Mouse (Mus musculus): ENCODE data around the gene Frmd4b. TPM values are rescaled to one million over a fixed set of nuclear protein-coding genes. Genes with fewer than 3 reads are reported as not detected.

Gene Frmd4b
- polyA plus RNA-seq, 1 experiment from 2014 or later: 14.0 TPM

DNA sequence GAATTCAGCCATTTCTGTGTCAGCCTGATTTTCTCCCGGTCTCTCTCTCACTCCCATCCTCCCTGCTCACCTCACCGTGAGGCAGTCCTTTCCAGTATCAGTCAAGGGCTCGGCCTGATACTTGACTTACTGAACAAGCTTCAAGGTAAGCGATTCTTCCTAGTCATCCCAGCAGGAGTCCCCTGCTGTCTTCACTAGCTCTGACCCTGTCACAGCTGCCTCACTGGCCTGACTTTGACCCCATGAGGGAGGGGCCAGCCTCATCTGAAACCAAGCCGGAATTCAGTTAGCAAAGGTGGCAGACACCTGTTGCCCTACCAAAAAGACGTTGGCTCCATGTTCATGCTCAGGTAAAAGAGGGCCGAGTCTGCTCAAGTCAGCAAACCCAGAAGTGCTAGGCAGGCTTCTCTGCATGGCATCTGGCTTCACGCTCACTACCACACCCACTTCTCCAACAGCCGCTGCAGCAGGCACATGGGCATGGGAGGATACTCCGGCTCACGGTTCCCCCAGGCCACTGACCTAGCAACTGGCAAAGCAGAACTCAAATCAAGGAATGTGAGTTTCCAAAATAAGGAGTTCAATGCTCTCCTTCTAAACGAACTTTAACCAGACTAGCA, 99.6 kb downstream of the Frmd4b start:
- WGBS: 36% methylated on average over 12 of the region's 12 CpGs
- Histone ChIP-seq H3K4me3 (no peak overlapping the region), H3K36me3 (no peaks in the 10 kb centered on the region), H3K4me1 (0 out of 2 replicates have a peak, but pooled peaks cover 9% of the 10 kb centered on the region), H3K9ac (no peak overlapping the region), H3K27ac (no peak overlapping the region), H3K27me3 (0 out of 2 replicates have a peak, but pooled peaks cover 4% of the 10 kb centered on the region), H3K4me2 (replicated peaks) (no peak overlapping the region), H3K9me3 (no peaks in the 10 kb centered on the region)
- ATAC-seq (ENCODE audit: low FRiP score, low read depth): no peak

GRCm38 (mm10) chr6:97516941-97517340, 100.4 kb downstream of the Frmd4b start:
- ATAC-seq (ENCODE audit: low FRiP score, low read depth): no peak
- WGBS: 83% methylated on average over 5 of the region's 5 CpGs
- H3K4me1 ChIP-seq: 0 out of 2 replicates have a peak, but pooled peaks cover 9% of the 10 kb centered on the region
- no peak overlapping the region for H3K4me2 ChIP-seq (replicated peaks)
- H3K27me3 ChIP-seq: no peaks in the 10 kb centered on the region
- H3K36me3 ChIP-seq: no peaks in the 10 kb centered on the region
- H3K4me3 ChIP-seq: no peak overlapping the region
- H3K9ac ChIP-seq: no peak overlapping the region
- no peaks in the 10 kb centered on the region for H3K9me3 ChIP-seq
- H3K27ac ChIP-seq: no peak overlapping the region

- Histone ChIP-seq H3K27me3 (no peaks in the 10 kb centered on the region; the same call in 1 of the 2 replicates), H3K4me2 (replicated peaks) (no peak overlapping the region), H3K4me3 (no peak overlapping the region), H3K9ac (no peak overlapping the region), H3K9me3 (no peaks in the 10 kb centered on the region), H3K4me1 (peaks cover 28% of the 10 kb centered on the region), H3K27ac (no peak overlapping the region), H3K36me3 (no peaks in the 10 kb centered on the region)
- ATAC-seq (ENCODE audit: low FRiP score, low read depth): no peak
- 52% methylated on average over 8 of the region's 8 CpGs for WGBS
Measured at GRCm38 (mm10) chr6:97510771-97511170, 106.6 kb downstream of the Frmd4b start.

- WGBS: 88% methylated on average over 10 of the region's 10 CpGs
- peaks cover 35% of the 10 kb centered on the region for H3K4me1 ChIP-seq
- no peak for ATAC-seq (ENCODE audit: low FRiP score, low read depth)
- no peak overlapping the region for H3K4me2 ChIP-seq (replicated peaks)
- H3K27ac ChIP-seq: no peak overlapping the region
- no peaks in the 10 kb centered on the region for H3K36me3 ChIP-seq
- H3K27me3 ChIP-seq: peaks cover 6% of the 10 kb centered on the region; the same call in 1 of the 2 replicates
- H3K9ac ChIP-seq: no peak overlapping the region
- H3K9me3 ChIP-seq: no peaks in the 10 kb centered on the region
- no peak overlapping the region for H3K4me3 ChIP-seq
Measured at GRCm38 (mm10) chr6:97509434-97509833, 107.9 kb downstream of the Frmd4b start.

DNA sequence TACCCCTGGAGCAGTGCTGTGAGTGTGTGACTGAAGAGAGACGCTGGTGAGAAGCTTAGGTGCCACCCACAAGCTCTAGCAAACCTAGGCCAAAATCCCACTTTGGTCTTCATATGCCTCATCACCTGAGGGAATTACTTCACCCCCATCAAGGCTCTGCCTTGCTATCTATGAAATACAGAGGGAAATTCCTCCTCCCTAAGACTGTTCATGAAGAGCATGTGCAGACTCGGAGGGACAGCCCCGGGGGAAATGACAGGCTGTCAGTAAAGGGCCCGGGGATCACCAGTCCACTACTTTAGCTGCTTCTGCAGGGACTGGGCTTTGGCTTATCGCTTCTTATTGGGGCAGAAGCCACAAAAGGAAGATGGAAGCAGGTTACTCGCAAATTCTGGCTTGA, 108.9 kb downstream of the Frmd4b start:
- no peak overlapping the region for H3K4me3 ChIP-seq
- no peak overlapping the region for H3K9ac ChIP-seq
- H3K4me1 ChIP-seq: peaks cover 35% of the 10 kb centered on the region
- H3K36me3 ChIP-seq: no peaks in the 10 kb centered on the region
- no peak for ATAC-seq (ENCODE audit: low FRiP score, low read depth)
- 74% methylated on average over 6 of the region's 6 CpGs for WGBS
- no peaks in the 10 kb centered on the region for H3K9me3 ChIP-seq
- peaks cover 7% of the 10 kb centered on the region for H3K27me3 ChIP-seq
- no peak overlapping the region for H3K27ac ChIP-seq
- no peak overlapping the region for H3K4me2 ChIP-seq (replicated peaks)

DNA sequence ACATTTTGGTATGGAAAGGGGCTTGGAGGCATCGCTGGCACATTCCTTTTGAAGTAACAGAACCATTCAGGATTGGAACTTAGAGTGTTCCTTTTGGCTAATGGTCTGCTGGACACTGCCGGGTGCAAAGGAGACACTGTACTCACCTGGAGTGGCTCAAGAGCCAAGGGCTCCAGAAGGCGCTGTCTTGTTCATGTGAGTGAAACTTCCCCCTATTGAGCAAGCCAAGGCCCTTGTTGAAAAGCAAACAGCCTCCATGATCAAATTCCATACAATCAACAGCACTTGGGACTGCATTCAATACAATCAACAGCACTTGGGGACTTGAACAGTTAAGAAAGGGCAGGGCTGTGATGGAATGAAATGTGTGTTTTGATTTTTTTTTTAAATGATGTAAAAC, 109.4 kb downstream of the Frmd4b start:
- 92% methylated on average over 3 of the region's 3 CpGs for WGBS
- Histone ChIP-seq H3K36me3 (no peaks in the 10 kb centered on the region), H3K27ac (no peak overlapping the region), H3K4me3 (no peak overlapping the region), H3K9me3 (no peaks in the 10 kb centered on the region), H3K4me1 (peaks cover 35% of the 10 kb centered on the region), H3K9ac (no peak overlapping the region), H3K27me3 (peaks cover 12% of the 10 kb centered on the region), H3K4me2 (replicated peaks) (no peak overlapping the region)
- no peak for ATAC-seq (ENCODE audit: low FRiP score, low read depth)

DNA sequence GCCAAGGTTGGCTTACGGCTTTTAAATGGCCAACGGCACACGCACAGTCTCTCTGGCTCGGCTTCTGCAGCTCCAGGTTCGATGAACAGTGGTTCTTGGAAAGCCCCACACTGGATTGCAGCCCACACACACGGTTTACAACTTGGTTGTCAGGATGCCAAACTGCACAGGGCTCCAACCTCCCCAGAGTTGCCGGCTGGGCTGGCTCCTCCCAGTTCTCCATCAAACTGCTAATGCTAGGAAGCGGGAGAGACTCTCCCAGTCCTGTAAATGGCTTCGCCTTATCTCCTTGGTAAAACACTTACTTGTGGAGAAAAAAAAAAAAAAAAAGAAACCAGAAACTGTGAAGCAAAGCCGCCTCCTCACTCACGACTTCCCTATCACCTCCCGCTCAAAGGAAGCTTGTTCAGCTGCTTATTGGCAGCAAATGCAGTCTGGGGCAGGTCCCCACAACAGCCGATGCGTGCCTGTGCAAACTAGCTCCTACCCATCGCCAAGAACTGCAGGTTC, 111.1 kb downstream of the Frmd4b start:
- no peak overlapping the region for H3K4me3 ChIP-seq
- peaks cover 35% of the 10 kb centered on the region for H3K4me1 ChIP-seq
- H3K9ac ChIP-seq: no peak overlapping the region
- no peaks in the 10 kb centered on the region for H3K36me3 ChIP-seq
- no peak overlapping the region for H3K27ac ChIP-seq
- H3K9me3 ChIP-seq: no peaks in the 10 kb centered on the region
- WGBS: 13% methylated on average over 15 of the region's 15 CpGs
- H3K4me2 ChIP-seq (replicated peaks): peak overlapping the region; percentile 33
- peaks cover 12% of the 10 kb centered on the region for H3K27me3 ChIP-seq
- peak; percentile 90 for ATAC-seq (ENCODE audit: low FRiP score, low read depth)

DNA sequence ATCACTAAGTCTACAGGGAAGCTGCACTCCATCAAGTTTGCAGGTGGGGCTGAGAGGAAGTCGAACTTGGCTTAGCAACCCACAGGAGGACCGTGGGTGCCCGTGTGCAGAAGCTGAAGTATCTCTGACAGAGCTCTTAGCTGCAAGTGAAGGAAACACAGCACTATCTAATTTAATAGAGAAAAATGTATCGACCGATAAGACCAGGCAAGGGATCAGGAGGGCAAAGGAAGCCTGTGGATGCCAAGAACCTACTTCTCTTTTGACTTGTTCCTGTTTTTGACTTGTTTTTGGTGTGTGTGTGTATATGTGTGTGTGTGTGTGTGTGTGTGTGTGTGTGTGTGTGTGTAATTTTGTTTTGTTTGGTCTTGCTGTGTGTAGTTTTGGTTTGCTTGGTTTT, 112.7 kb downstream of the Frmd4b start:
- Histone ChIP-seq H3K4me2 (replicated peaks) (no peak overlapping the region), H3K4me1 (peaks cover 32% of the 10 kb centered on the region), H3K27me3 (peaks cover 12% of the 10 kb centered on the region; the same call in 1 of the 2 replicates), H3K9me3 (no peaks in the 10 kb centered on the region), H3K9ac (no peak overlapping the region), H3K27ac (no peak overlapping the region), H3K4me3 (no peak overlapping the region), H3K36me3 (no peaks in the 10 kb centered on the region)
- ATAC-seq (ENCODE audit: low FRiP score, low read depth): no peak
- 84% methylated on average over 5 of the region's 5 CpGs for WGBS

DNA sequence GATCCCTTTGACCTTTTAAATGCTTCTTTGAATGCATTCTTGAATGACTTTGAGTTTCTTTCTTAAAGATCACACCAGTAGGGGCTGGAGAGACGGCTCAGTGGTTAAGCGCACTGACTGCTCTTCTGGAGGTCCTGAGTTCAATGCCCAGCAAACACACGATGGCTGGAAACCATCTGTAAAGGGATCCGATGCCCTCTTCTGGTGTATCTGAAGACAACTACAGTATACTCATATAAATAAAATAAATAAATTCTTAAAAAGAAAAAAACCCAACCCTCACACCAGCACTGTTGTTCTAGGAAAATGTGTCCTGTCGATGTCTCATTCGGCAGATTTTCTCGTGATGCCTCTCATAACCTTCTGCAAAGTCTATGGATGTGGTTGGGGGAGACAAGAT, 116.3 kb downstream of the Frmd4b start:
- WGBS: 85% methylated on average over 7 of the region's 7 CpGs
- H3K4me3 ChIP-seq: no peak overlapping the region
- no peak for ATAC-seq (ENCODE audit: low FRiP score, low read depth)
- no peak overlapping the region for H3K4me2 ChIP-seq (replicated peaks)
- no peaks in the 10 kb centered on the region for H3K36me3 ChIP-seq
- no peaks in the 10 kb centered on the region for H3K9me3 ChIP-seq
- no peak overlapping the region for H3K9ac ChIP-seq
- no peak overlapping the region for H3K27ac ChIP-seq
- peaks cover 12% of the 10 kb centered on the region; the same call in 1 of the 2 replicates for H3K27me3 ChIP-seq
- H3K4me1 ChIP-seq: peaks cover 9% of the 10 kb centered on the region; the same call in 1 of the 2 replicates

DNA sequence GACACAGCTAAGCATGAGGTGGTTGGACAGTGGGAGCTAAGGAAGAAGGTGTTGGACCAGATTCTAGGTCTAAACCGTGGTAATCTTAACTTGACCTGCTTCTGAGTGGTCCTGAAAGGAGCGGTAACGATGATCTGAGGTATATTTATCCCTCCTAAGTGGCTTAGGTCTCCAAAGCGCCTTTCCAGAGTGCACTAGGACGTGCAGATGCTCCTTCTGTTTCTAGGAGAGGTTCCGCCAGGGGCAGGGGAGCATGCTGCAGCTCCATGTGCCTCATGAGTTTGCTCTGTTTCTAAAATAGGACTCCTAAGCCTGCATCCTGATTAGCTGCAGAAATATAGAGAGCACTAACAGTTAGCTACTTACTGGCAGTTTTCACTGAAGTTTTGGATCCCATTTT, 117.1 kb downstream of the Frmd4b start:
- peaks cover 2% of the 10 kb centered on the region; the same call in 1 of the 2 replicates for H3K4me1 ChIP-seq
- H3K27ac ChIP-seq: no peak overlapping the region
- H3K4me3 ChIP-seq: no peak overlapping the region
- no peak for ATAC-seq (ENCODE audit: low FRiP score, low read depth)
- peaks cover 12% of the 10 kb centered on the region; the same call in 1 of the 2 replicates for H3K27me3 ChIP-seq
- no peak overlapping the region for H3K4me2 ChIP-seq (replicated peaks)
- WGBS: 66% methylated on average over 6 of the region's 6 CpGs
- no peaks in the 10 kb centered on the region for H3K9me3 ChIP-seq
- no peak overlapping the region for H3K9ac ChIP-seq
- no peaks in the 10 kb centered on the region for H3K36me3 ChIP-seq

- Histone ChIP-seq H3K9ac (no peak overlapping the region), H3K27ac (no peak overlapping the region), H3K4me2 (replicated peaks) (no peak overlapping the region), H3K4me3 (no peak overlapping the region), H3K4me1 (no peaks in the 10 kb centered on the region), H3K27me3 (no peaks in the 10 kb centered on the region), H3K9me3 (no peaks in the 10 kb centered on the region), H3K36me3 (no peaks in the 10 kb centered on the region)
- no peak for ATAC-seq (ENCODE audit: low FRiP score, low read depth)
- 67% methylated on average over 1 of the region's 1 CpGs for WGBS
Measured at GRCm38 (mm10) chr6:97496002-97496401, 121.3 kb downstream of the Frmd4b start.

- H3K9me3 ChIP-seq: no peaks in the 10 kb centered on the region
- 90% methylated on average over 5 of the region's 5 CpGs for WGBS
- H3K36me3 ChIP-seq: no peaks in the 10 kb centered on the region
- peaks cover 29% of the 10 kb centered on the region for H3K4me1 ChIP-seq
- H3K27ac ChIP-seq: no peak overlapping the region
- no peak for ATAC-seq (ENCODE audit: low FRiP score, low read depth)
- no peak overlapping the region for H3K9ac ChIP-seq
- H3K4me2 ChIP-seq (replicated peaks): no peak overlapping the region
- peaks cover 30% of the 10 kb centered on the region for H3K27me3 ChIP-seq
- H3K4me3 ChIP-seq: no peak overlapping the region
Measured at GRCm38 (mm10) chr6:97491065-97491464, 126.3 kb downstream of the Frmd4b start.

DNA sequence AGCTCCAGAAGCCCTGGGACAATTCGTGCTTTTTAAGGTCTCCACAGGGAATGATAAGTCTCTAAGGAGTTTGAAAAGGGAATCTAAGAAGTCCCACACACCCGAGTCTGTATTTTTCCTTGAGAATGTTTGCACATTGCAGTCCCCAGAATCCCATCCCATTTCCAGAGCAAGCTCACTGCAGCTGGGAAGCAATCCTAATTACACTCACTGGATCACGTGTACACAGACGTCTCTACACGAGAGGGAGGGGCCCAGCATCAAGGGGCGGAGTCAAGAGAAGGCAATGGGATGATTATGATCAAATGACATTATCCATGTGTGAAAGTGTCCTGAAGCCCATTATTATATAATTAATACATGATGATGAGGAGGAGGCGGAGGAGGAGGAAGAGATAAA, 128.5 kb downstream of the Frmd4b start:
- H3K9me3 ChIP-seq: no peaks in the 10 kb centered on the region
- peak overlapping the region; percentile 97; the same call in 1 of the 2 replicates for H3K4me2 ChIP-seq (replicated peaks)
- ATAC-seq (ENCODE audit: low FRiP score, low read depth): no peak
- H3K4me1 ChIP-seq: peaks cover 35% of the 10 kb centered on the region
- 32% methylated on average over 7 of the region's 7 CpGs for WGBS
- no peaks in the 10 kb centered on the region for H3K36me3 ChIP-seq
- H3K27me3 ChIP-seq: peaks cover 39% of the 10 kb centered on the region
- H3K4me3 ChIP-seq: no peak overlapping the region
- no peak overlapping the region for H3K27ac ChIP-seq
- H3K9ac ChIP-seq: no peak overlapping the region
